12 mouse cellular contexts compared by ENCODE assay signal in genomic region chr16:18870495-18870894, GRCm38 (mm10). TPM values are rescaled to one million over a fixed set of nuclear protein-coding genes. Genes with fewer than 3 reads are reported as not detected.
"Had no signal": no experiment of that assay in that cellular context is flagged by ENCODE, and none has a peak within 500 bp of the region (broad histone marks: within the 10 kb centered on the region; RNA-seq: fewer than 3 reads in every experiment).

No protein-coding gene starts in this region.

RNA-seq across cellular contexts. Expression of gene Gm28539, which starts 34.1 kb away (rescaled TPM):
- polyA plus RNA-seq: lung, embryonic 15.5 days; lung, postnatal 0 days; macrophage; midbrain, embryonic 11.5 days; midbrain, embryonic 13.5 days; neural tube, embryonic 12.5 days; neural tube, embryonic 14.5 days; stomach, embryonic 15.5 days; stomach, postnatal 0 days; testis, adult 2 months; thymus, adult 2 months; urinary bladder, adult 2 months had no signal
